Mouse (Mus musculus): ENCODE data around the gene Ascl5.

DNA sequence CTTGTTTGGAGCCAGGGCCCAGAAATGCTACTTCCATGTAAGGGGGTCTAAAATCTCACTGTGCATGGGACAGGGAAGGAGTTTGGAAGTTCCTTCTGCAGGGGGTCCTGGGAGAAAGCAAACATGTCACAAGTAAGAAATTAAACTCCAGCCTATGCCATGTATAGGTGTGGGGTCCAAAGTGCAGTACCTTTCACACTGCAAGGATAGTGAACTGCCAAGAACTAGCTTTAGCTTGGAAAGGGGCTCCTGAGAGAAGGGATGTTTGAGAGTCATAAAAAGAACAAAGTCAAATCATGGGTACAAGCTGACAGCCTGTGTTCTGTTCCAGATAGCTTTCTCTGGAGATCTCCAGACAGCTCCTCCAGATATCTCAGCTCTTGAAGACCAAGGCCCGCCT is 30.6 kb downstream of the Ascl5 start:
- no peak for TF ChIP-seq CTCF (IDR thresholded peaks at IDR 0.05; ENCODE audit: insufficient read depth, low read depth, low read length)
- no peak for TF ChIP-seq POLR2A (IDR thresholded peaks at IDR 0.05; ENCODE audit: insufficient read depth, low read depth, low read length)

All from olfactory bulb, adult 2 months (tissue).